In the genomic region with DNA sequence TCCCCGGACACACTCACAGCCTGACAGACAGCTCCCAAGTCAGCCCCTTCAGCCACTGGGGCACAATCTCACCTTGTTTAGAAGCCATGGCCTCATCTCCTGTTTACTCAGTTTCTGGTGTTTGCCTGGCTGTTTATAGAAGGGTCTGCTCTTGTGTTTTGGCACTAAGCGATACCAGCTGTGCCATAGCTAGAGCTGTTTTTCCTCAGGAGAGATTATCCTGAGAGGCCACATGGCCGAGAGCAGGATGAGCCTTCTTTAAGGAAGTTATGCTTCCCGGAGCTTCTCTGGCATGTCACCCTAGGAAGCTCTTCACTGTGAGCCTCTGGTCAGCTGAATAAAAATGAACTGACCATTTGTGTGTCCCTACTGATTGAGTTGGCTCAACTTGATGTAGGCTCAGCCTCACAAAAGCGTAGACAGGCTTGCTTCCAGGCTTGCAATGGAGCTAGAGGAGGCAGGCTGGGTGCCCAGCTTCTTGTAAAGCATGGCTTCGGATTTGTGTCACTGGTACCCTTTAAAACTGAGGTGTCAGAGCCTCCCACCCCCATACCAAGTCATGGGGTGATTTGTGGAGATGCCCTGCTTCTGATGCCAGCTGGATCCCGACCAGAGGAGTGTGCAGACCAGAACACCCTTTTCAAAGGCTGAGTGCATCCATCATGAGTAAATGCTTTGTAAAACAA, we compare ENCODE assay signal across 12 mouse cellular contexts. TPM values are rescaled to one million over a fixed set of nuclear protein-coding genes. Genes with fewer than 3 reads are reported as not detected.
DNase-seq lines count a peak whose midpoint lies in the region; ATAC-seq and TF ChIP-seq lines count a peak whose summit lies in the region.
"Had no signal": no experiment of that assay in that cellular context is flagged by ENCODE, and none has a peak within 500 bp of the region (broad histone marks: within the 10 kb centered on the region; RNA-seq: fewer than 3 reads in every experiment).

No protein-coding gene starts in this region.

- no peak overlapping the region for H3K4me2 ChIP-seq in lung, embryonic 15.5 days

- no peaks in the 10 kb centered on the region for H3K9me3 ChIP-seq in lung, embryonic 15.5 days

- H3K27me3 ChIP-seq in lung, embryonic 15.5 days, result no peaks in the 10 kb centered on the region
- H3K27me3 ChIP-seq: Patski had no signal

- no peak overlapping the region for H3K4me3 ChIP-seq in lung, embryonic 15.5 days
- H3K4me3 ChIP-seq in cortical plate, adult 2 months (ENCODE audit: insufficient read depth, low read length), result no peak overlapping the region

- ATAC-seq in lung, embryonic 15.5 days (ENCODE audit: borderline replicate concordance, extremely low read depth, low FRiP score, low TSS enrichment), result 0 out of 2 replicates have a peak, but pooled peaks have one; percentile 15
- ATAC-seq in erythroid progenitor cell, adult 5-6 weeks (replicated peaks; ENCODE audit: low FRiP score, poor library complexity, severe bottlenecking), result no peak
- ATAC-seq: liver, postnatal 0 days; Patski had no signal

- WGBS in lung, embryonic 15.5 days, result 51% methylated on average over 7 of the region's 7 CpGs

- H3K36me3 ChIP-seq in lung, embryonic 15.5 days, result no peaks in the 10 kb centered on the region

- no peak overlapping the region for H3K9ac ChIP-seq in lung, embryonic 15.5 days
- H3K9ac ChIP-seq: liver, postnatal 0 days had no signal

- no peak for TF ChIP-seq POLR2A in cortical plate, adult 2 months (IDR thresholded peaks at IDR 0.05; ENCODE audit: extremely low read depth, insufficient read depth, low read length)

- peak; percentile 27 for DNase-seq in adrenal gland, adult 8-10 months
- DNase-seq in adrenal gland, adult 18-20 months (ENCODE audit: low spot score in 2 of 2), result no peak
- DNase-seq in lung, adult 18-20 months, result no peak
- peak; percentile 13 for DNase-seq in right cerebral cortex, postnatal 14 days
- no peak for DNase-seq in spleen, postnatal 10 days (ENCODE audit: low spot score in 2 of 2)
- DNase-seq: heart, adult 18-20 months; kidney, postnatal 25 days; liver, postnatal 0 days had no signal

- TF ChIP-seq CTCF in cortical plate, adult 2 months (IDR thresholded peaks at IDR 0.05; ENCODE audit: extremely low read depth, insufficient read depth, low read length), result no peak

- 0 out of 2 replicates have a peak, but pooled peaks cover 4% of the 10 kb centered on the region for H3K4me1 ChIP-seq in lung, embryonic 15.5 days
- peaks cover 6% of the 10 kb centered on the region for H3K4me1 ChIP-seq in cortical plate, adult 2 months (ENCODE audit: control insufficient read depth, insufficient read depth, low read length)

- H3K27ac ChIP-seq in lung, embryonic 15.5 days, result no peak overlapping the region
- H3K27ac ChIP-seq in cortical plate, adult 2 months (ENCODE audit: insufficient read depth, low read length), result 0 out of 2 replicates have a peak overlapping the region, but pooled peaks have one; percentile 6

RNA-seq across cellular contexts. Expression of a gene that starts 42.1 kb away (rescaled TPM):
- total RNA-seq in adrenal gland, adult 8-10 months (2022), result 10 to 100 TPM in 2 of 4 experiments, 1 to 10 TPM in 2; 6.6 to 15.5 (median 10.4) TPM
- total RNA-seq in adrenal gland, adult 18-20 months (2021), result 1 to 10 TPM; 5.9 to 7.2 TPM
- 6.1 and 7.8 TPM in 2 replicates for polyA plus RNA-seq in lung, embryonic 15.5 days (2015; fragmentation: Nextera tagmentation; extraction: Ambion mirVana)
- 67.4 and 67.5 TPM in 2 replicates for polyA plus RNA-seq in cortical plate, adult 2 months (2012; rRNA removed)
- total RNA-seq in erythroid progenitor cell, adult 5-6 weeks (2015; ENCODE audit: low replicate concordance), result 8.4 TPM in 1 of 2 replicates, not detected in the other
- 0.45 TPM in 1 of 2 replicates, not detected in the other for total RNA-seq in erythroid progenitor cell, adult 5-6 weeks (2017; ENCODE audit: low replicate concordance)

Comparison
In these comparisons a context has a peak if more than half of its experiments do, and no peak if none do; other contexts are left out.
1. DNase-seq: peak in adrenal gland, adult 8-10 months (single experiment) and right cerebral cortex, postnatal 14 days (single experiment); none in adrenal gland, adult 18-20 months (0 of 2), lung, adult 18-20 months (0 of 2) and spleen, postnatal 10 days (0 of 2).